Mouse (Mus musculus): ENCODE measurements around the gene Pgm3. TPM values are rescaled to one million over a fixed set of nuclear protein-coding genes. Genes with fewer than 3 reads are reported as not detected.

The Pgm3 gene
- polyA plus RNA-seq, 1 experiment from 2014 or later: 34.0 TPM

Other genes starting within 250 kb of the Pgm3 start
- 3.9 and 4.4 TPM in 2 replicates for gene Ube2cbp, start 106.9 kb downstream of the Pgm3 start, polyA plus RNA-seq (2015; fragmentation: Nextera tagmentation; extraction: Ambion mirVana)
- gene Dop1a, start 104.7 kb downstream of the Pgm3 start, polyA plus RNA-seq (2015; fragmentation: Nextera tagmentation; extraction: Ambion mirVana): 13.9 and 16.1 TPM in 2 replicates
- 2.4 TPM in 2 replicates for gene Rwdd2a, start 149 bp upstream of the Pgm3 start, polyA plus RNA-seq (2015; fragmentation: Nextera tagmentation; extraction: Ambion mirVana)
- 26.6 and 39.2 TPM in 2 replicates for gene Me1, start 124.1 kb upstream of the Pgm3 start, polyA plus RNA-seq (2015; fragmentation: Nextera tagmentation; extraction: Ambion mirVana)
- 21.9 and 23.0 TPM in 2 replicates for gene Prss35, start 171.8 kb upstream of the Pgm3 start, polyA plus RNA-seq (2015; fragmentation: Nextera tagmentation; extraction: Ambion mirVana)